Mouse (Mus musculus) right cerebral cortex, postnatal 10 days (tissue): ENCODE data around the gene Cacna1d.

Source experiments
- DNase-seq, 2 experiments: peaks; one replicate each; pipeline ENCODE4 v3.0.0; 2021; ENCODE audit warnings: low spot score in 2 of 2

Cacna1d gene

GRCm38 (mm10) chr14:30371070-30371469, 120.2 kb downstream of the Cacna1d start:
- DNase-seq: no peak

GRCm38 (mm10) chr14:30367074-30367473, 124.2 kb downstream of the Cacna1d start:
- DNase-seq: no peak

GRCm38 (mm10) chr14:30365866-30366265, 125.4 kb downstream of the Cacna1d start:
- DNase-seq: no peak

GRCm38 (mm10) chr14:30363487-30364167, 127.6 kb downstream of the Cacna1d start:
- DNase-seq: peak in 1 of 2 experiments; percentile 9

- DNase-seq: no peak
These were observed 128.9 kb downstream of the Cacna1d start for GRCm38 (mm10) chr14:30362370-30362769.

- DNase-seq: peak; percentile 5 to 8
These were observed 130.8 kb downstream of the Cacna1d start for GRCm38 (mm10) chr14:30360478-30360877.

GRCm38 (mm10) chr14:30360004-30360403, 131.3 kb downstream of the Cacna1d start:
- peak; percentile 2 to 11 for DNase-seq

GRCm38 (mm10) chr14:30358028-30358427, 133.2 kb downstream of the Cacna1d start:
- DNase-seq: peak; percentile 3

- DNase-seq: peak; percentile 12 to 21
These were observed 134.8 kb downstream of the Cacna1d start for GRCm38 (mm10) chr14:30356456-30356855.

GRCm38 (mm10) chr14:30354761-30355160, 136.5 kb downstream of the Cacna1d start:
- DNase-seq: peak; percentile 15 to 19

GRCm38 (mm10) chr14:30354127-30354463, 137.2 kb downstream of the Cacna1d start:
- peak in 1 of 2 experiments; percentile 24 for DNase-seq

GRCm38 (mm10) chr14:30353291-30354126, 137.7 kb downstream of the Cacna1d start:
- peak; percentile 54 to 65 for DNase-seq

GRCm38 (mm10) chr14:30352951-30353270, 138.3 kb downstream of the Cacna1d start:
- DNase-seq: no peak

GRCm38 (mm10) chr14:30352061-30352950, 138.9 kb downstream of the Cacna1d start:
- DNase-seq: peak; percentile 73 to 79

- DNase-seq: no peak
These were observed 141.0 kb downstream of the Cacna1d start for GRCm38 (mm10) chr14:30350285-30350684.

- no peak for DNase-seq
These were observed 146.0 kb downstream of the Cacna1d start for GRCm38 (mm10) chr14:30344948-30345865.

- DNase-seq: peak; percentile 59 to 64
These were observed 147.5 kb downstream of the Cacna1d start for GRCm38 (mm10) chr14:30343740-30344139.

GRCm38 (mm10) chr14:30341825-30342590, 149.2 kb downstream of the Cacna1d start:
- DNase-seq: no peak

GRCm38 (mm10) chr14:30340140-30340539, 151.1 kb downstream of the Cacna1d start:
- no peak for DNase-seq

GRCm38 (mm10) chr14:30331856-30332255, 159.4 kb downstream of the Cacna1d start:
- no peak for DNase-seq
